Mouse (Mus musculus): ENCODE measurements around the gene Gm2022. TPM values are rescaled to one million over a fixed set of nuclear protein-coding genes. Genes with fewer than 3 reads are reported as not detected.

Gene Gm2022
- total and polyA plus RNA-seq, 2 experiments from 2014 or later, result not detected

Other genes starting within 250 kb of the Gm2022 start
- gene Gm21319, start 119.6 kb upstream of the Gm2022 start, total RNA-seq (2014; rRNA removed), result not detected in 2 replicates
- not detected in 2 replicates for gene Gm21319, start 119.6 kb upstream of the Gm2022 start, polyA plus RNA-seq (2015; fragmentation: Nextera tagmentation; extraction: Ambion mirVana)
- not detected in 2 replicates for gene Gm21936, start 99.9 kb upstream of the Gm2022 start, total RNA-seq (2014; rRNA removed)
- gene Gm21936, start 99.9 kb upstream of the Gm2022 start, polyA plus RNA-seq (2015; fragmentation: Nextera tagmentation; extraction: Ambion mirVana), result not detected in 2 replicates
- gene BB287469, start 78.8 kb upstream of the Gm2022 start, total RNA-seq (2014; rRNA removed), result not detected in 2 replicates
- gene BB287469, start 78.8 kb upstream of the Gm2022 start, polyA plus RNA-seq (2015; fragmentation: Nextera tagmentation; extraction: Ambion mirVana), result not detected in 2 replicates
- not detected in 2 replicates for gene Gm2001, start 53.0 kb upstream of the Gm2022 start, total RNA-seq (2014; rRNA removed)
- gene Gm2001, start 53.0 kb upstream of the Gm2022 start, polyA plus RNA-seq (2015; fragmentation: Nextera tagmentation; extraction: Ambion mirVana), result not detected in 2 replicates
- not detected in 2 replicates for gene Gm2016, start 21.3 kb upstream of the Gm2022 start, total RNA-seq (2014; rRNA removed)
- not detected in 2 replicates for gene Gm2016, start 21.3 kb upstream of the Gm2022 start, polyA plus RNA-seq (2015; fragmentation: Nextera tagmentation; extraction: Ambion mirVana)
- gene Gm2035, start 24.5 kb downstream of the Gm2022 start, total RNA-seq (2014; rRNA removed), result not detected in 2 replicates
- not detected in 2 replicates for gene Gm2035, start 24.5 kb downstream of the Gm2022 start, polyA plus RNA-seq (2015; fragmentation: Nextera tagmentation; extraction: Ambion mirVana)
- gene Gm2042, start 58.7 kb downstream of the Gm2022 start, total RNA-seq (2014; rRNA removed), result not detected in 2 replicates
- not detected in 2 replicates for gene Gm2042, start 58.7 kb downstream of the Gm2022 start, polyA plus RNA-seq (2015; fragmentation: Nextera tagmentation; extraction: Ambion mirVana)
- not detected in 2 replicates for gene Gm2075, start 116.5 kb downstream of the Gm2022 start, total RNA-seq (2014; rRNA removed)
- not detected in 2 replicates for gene Gm2075, start 116.5 kb downstream of the Gm2022 start, polyA plus RNA-seq (2015; fragmentation: Nextera tagmentation; extraction: Ambion mirVana)
- gene Gm6803, start 123.4 kb downstream of the Gm2022 start, total RNA-seq (2014; rRNA removed), result not detected in 2 replicates
- not detected in 2 replicates for gene Gm6803, start 123.4 kb downstream of the Gm2022 start, polyA plus RNA-seq (2015; fragmentation: Nextera tagmentation; extraction: Ambion mirVana)
- not detected in 2 replicates for gene Gm2056, start 131.6 kb downstream of the Gm2022 start, total RNA-seq (2014; rRNA removed)
- gene Gm2056, start 131.6 kb downstream of the Gm2022 start, polyA plus RNA-seq (2015; fragmentation: Nextera tagmentation; extraction: Ambion mirVana), result not detected in 2 replicates
- gene Gm16368, start 188.3 kb downstream of the Gm2022 start, total RNA-seq (2014; rRNA removed), result not detected in 2 replicates
- gene Gm16368, start 188.3 kb downstream of the Gm2022 start, polyA plus RNA-seq (2015; fragmentation: Nextera tagmentation; extraction: Ambion mirVana), result not detected in 2 replicates